Mouse (Mus musculus): Measurements from ENCODE around the gene Sh3tc1. TPM values are rescaled to one million over a fixed set of nuclear protein-coding genes. Genes with fewer than 3 reads are reported as not detected.

The Sh3tc1 gene
- polyA plus RNA-seq, 1 experiment from 2014 or later: 2.6 TPM

GRCm38 (mm10) chr5:35719343-35719742 lies 20.4 kb downstream of the Sh3tc1 start:
- H3K4me2 ChIP-seq (ENCODE audit: low read length): no peak overlapping the region
- no peak overlapping the region for H3K9ac ChIP-seq (ENCODE audit: low read depth, low read length)
- H3K27ac ChIP-seq (ENCODE audit: low read depth, low read length): no peak overlapping the region
- H3K9me3 ChIP-seq (ENCODE audit: control insufficient read depth, low read length): no peaks in the 10 kb centered on the region
- no peaks in the 10 kb centered on the region for H3K4me1 ChIP-seq (ENCODE audit: control insufficient read depth, insufficient read depth, low read depth, low read length)
- H3K36me3 ChIP-seq (ENCODE audit: control insufficient read depth, insufficient read depth, low read length): no peaks in the 10 kb centered on the region
- no peaks in the 10 kb centered on the region for H3K27me3 ChIP-seq (replicated peaks; ENCODE audit: control insufficient read depth, insufficient read depth, low read length)
- no peak for ATAC-seq
- H3K4me3 ChIP-seq (ENCODE audit: low read length): no peak overlapping the region

- WGBS: 82% methylated on average over 11 of the region's 11 CpGs
- Histone ChIP-seq H3K4me3 (ENCODE audit: low read length) (no peak overlapping the region), H3K4me2 (ENCODE audit: low read length) (no peak overlapping the region), H3K27ac (ENCODE audit: low read depth, low read length) (no peak overlapping the region), H3K9ac (ENCODE audit: low read depth, low read length) (no peak overlapping the region), H3K27me3 (replicated peaks; ENCODE audit: control insufficient read depth, insufficient read depth, low read length) (no peaks in the 10 kb centered on the region), H3K9me3 (ENCODE audit: control insufficient read depth, low read length) (no peaks in the 10 kb centered on the region), H3K4me1 (ENCODE audit: control insufficient read depth, insufficient read depth, low read depth, low read length) (no peaks in the 10 kb centered on the region), H3K36me3 (ENCODE audit: control insufficient read depth, insufficient read depth, low read length) (no peaks in the 10 kb centered on the region)
- no peak for ATAC-seq
These were observed 21.0 kb downstream of the Sh3tc1 start for GRCm38 (mm10) chr5:35718817-35719216.

- H3K4me1 ChIP-seq (ENCODE audit: control insufficient read depth, insufficient read depth, low read depth, low read length): no peaks in the 10 kb centered on the region
- 55% methylated on average over 4 of the region's 4 CpGs for WGBS
- no peak for ATAC-seq
- no peak overlapping the region for H3K9ac ChIP-seq (ENCODE audit: low read depth, low read length)
- H3K27me3 ChIP-seq (replicated peaks; ENCODE audit: control insufficient read depth, insufficient read depth, low read length): no peaks in the 10 kb centered on the region
- no peak overlapping the region for H3K4me3 ChIP-seq (ENCODE audit: low read length)
- H3K9me3 ChIP-seq (ENCODE audit: control insufficient read depth, low read length): no peaks in the 10 kb centered on the region
- no peak overlapping the region for H3K27ac ChIP-seq (ENCODE audit: low read depth, low read length)
- no peak overlapping the region for H3K4me2 ChIP-seq (ENCODE audit: low read length)
- H3K36me3 ChIP-seq (ENCODE audit: control insufficient read depth, insufficient read depth, low read length): no peaks in the 10 kb centered on the region
These were observed 21.8 kb downstream of the Sh3tc1 start for GRCm38 (mm10) chr5:35717946-35718345.

GRCm38 (mm10) chr5:35717455-35717854 lies 22.3 kb downstream of the Sh3tc1 start:
- H3K27me3 ChIP-seq (replicated peaks; ENCODE audit: control insufficient read depth, insufficient read depth, low read length): no peaks in the 10 kb centered on the region
- no peaks in the 10 kb centered on the region for H3K9me3 ChIP-seq (ENCODE audit: control insufficient read depth, low read length)

GRCm38 (mm10) chr5:35713649-35714354 lies 26.0 kb downstream of the Sh3tc1 start:
- Histone ChIP-seq H3K9ac (ENCODE audit: low read depth, low read length) (no peak overlapping the region; the same call in 1 of the 2 replicates), H3K27me3 (replicated peaks; ENCODE audit: control insufficient read depth, insufficient read depth, low read length) (no peaks in the 10 kb centered on the region), H3K4me2 (ENCODE audit: low read length) (no peak overlapping the region), H3K9me3 (ENCODE audit: control insufficient read depth, low read length) (no peaks in the 10 kb centered on the region), H3K4me3 (ENCODE audit: low read length) (no peak overlapping the region), H3K27ac (ENCODE audit: low read depth, low read length) (no peak overlapping the region), H3K36me3 (ENCODE audit: control insufficient read depth, insufficient read depth, low read length) (no peaks in the 10 kb centered on the region), H3K4me1 (ENCODE audit: control insufficient read depth, insufficient read depth, low read depth, low read length) (peaks cover 4% of the 10 kb centered on the region; the same call in 1 of the 2 replicates)
- 50% methylated on average over 12 of the region's 13 CpGs for WGBS
- ATAC-seq: peak; percentile 95

More at GRCm38 (mm10) chr5:35717455-35717854, 22.3 kb downstream of the Sh3tc1 start:
- no peak overlapping the region for H3K4me3 ChIP-seq (ENCODE audit: low read length)
- no peaks in the 10 kb centered on the region for H3K4me1 ChIP-seq (ENCODE audit: control insufficient read depth, insufficient read depth, low read depth, low read length)
- no peak overlapping the region for H3K4me2 ChIP-seq (ENCODE audit: low read length)
- H3K36me3 ChIP-seq (ENCODE audit: control insufficient read depth, insufficient read depth, low read length): no peaks in the 10 kb centered on the region
- WGBS: 80% methylated on average over 5 of the region's 5 CpGs
- no peak for ATAC-seq
- H3K27ac ChIP-seq (ENCODE audit: low read depth, low read length): no peak overlapping the region
- H3K9ac ChIP-seq (ENCODE audit: low read depth, low read length): no peak overlapping the region

GRCm38 (mm10) chr5:35712517-35712916 lies 27.3 kb downstream of the Sh3tc1 start:
- WGBS: 78% methylated on average over 5 of the region's 5 CpGs
- H3K36me3 ChIP-seq (ENCODE audit: control insufficient read depth, insufficient read depth, low read length): no peaks in the 10 kb centered on the region
- peaks cover 4% of the 10 kb centered on the region; the same call in 1 of the 2 replicates for H3K4me1 ChIP-seq (ENCODE audit: control insufficient read depth, insufficient read depth, low read depth, low read length)
- H3K27ac ChIP-seq (ENCODE audit: low read depth, low read length): no peak overlapping the region
- no peak overlapping the region for H3K4me3 ChIP-seq (ENCODE audit: low read length)
- H3K9me3 ChIP-seq (ENCODE audit: control insufficient read depth, low read length): no peaks in the 10 kb centered on the region
- H3K4me2 ChIP-seq (ENCODE audit: low read length): no peak overlapping the region
- no peaks in the 10 kb centered on the region for H3K27me3 ChIP-seq (replicated peaks; ENCODE audit: control insufficient read depth, insufficient read depth, low read length)
- ATAC-seq: no peak
- no peak overlapping the region for H3K9ac ChIP-seq (ENCODE audit: low read depth, low read length)

- peaks cover 4% of the 10 kb centered on the region; the same call in 1 of the 2 replicates for H3K4me1 ChIP-seq (ENCODE audit: control insufficient read depth, insufficient read depth, low read depth, low read length)
- ATAC-seq: no peak
- H3K4me3 ChIP-seq (ENCODE audit: low read length): no peak overlapping the region
- H3K9me3 ChIP-seq (ENCODE audit: control insufficient read depth, low read length): no peaks in the 10 kb centered on the region
- H3K27ac ChIP-seq (ENCODE audit: low read depth, low read length): no peak overlapping the region
- no peak overlapping the region for H3K4me2 ChIP-seq (ENCODE audit: low read length)
- no peaks in the 10 kb centered on the region for H3K36me3 ChIP-seq (ENCODE audit: control insufficient read depth, insufficient read depth, low read length)
- no peak overlapping the region for H3K9ac ChIP-seq (ENCODE audit: low read depth, low read length)
- WGBS: 53% methylated on average over 3 of the region's 3 CpGs
- H3K27me3 ChIP-seq (replicated peaks; ENCODE audit: control insufficient read depth, insufficient read depth, low read length): no peaks in the 10 kb centered on the region
These were observed 28.9 kb downstream of the Sh3tc1 start for GRCm38 (mm10) chr5:35710931-35711330.

GRCm38 (mm10) chr5:35710481-35710880 lies 29.3 kb downstream of the Sh3tc1 start:
- Histone ChIP-seq H3K4me1 (ENCODE audit: control insufficient read depth, insufficient read depth, low read depth, low read length) (peaks cover 4% of the 10 kb centered on the region; the same call in 1 of the 2 replicates), H3K27me3 (replicated peaks; ENCODE audit: control insufficient read depth, insufficient read depth, low read length) (no peaks in the 10 kb centered on the region), H3K4me3 (ENCODE audit: low read length) (no peak overlapping the region), H3K4me2 (ENCODE audit: low read length) (no peak overlapping the region), H3K9ac (ENCODE audit: low read depth, low read length) (no peak overlapping the region), H3K27ac (ENCODE audit: low read depth, low read length) (no peak overlapping the region), H3K36me3 (ENCODE audit: control insufficient read depth, insufficient read depth, low read length) (no peaks in the 10 kb centered on the region), H3K9me3 (ENCODE audit: control insufficient read depth, low read length) (no peaks in the 10 kb centered on the region)
- WGBS: 68% methylated on average over 3 of the region's 3 CpGs
- ATAC-seq: no peak

GRCm38 (mm10) chr5:35705411-35705810 lies 34.4 kb downstream of the Sh3tc1 start:
- Histone ChIP-seq H3K9ac (ENCODE audit: low read depth, low read length) (no peak overlapping the region), H3K4me2 (ENCODE audit: low read length) (no peak overlapping the region), H3K27ac (ENCODE audit: low read depth, low read length) (no peak overlapping the region), H3K9me3 (ENCODE audit: control insufficient read depth, low read length) (no peaks in the 10 kb centered on the region), H3K4me3 (ENCODE audit: low read length) (no peak overlapping the region), H3K36me3 (ENCODE audit: control insufficient read depth, insufficient read depth, low read length) (no peaks in the 10 kb centered on the region), H3K4me1 (ENCODE audit: control insufficient read depth, insufficient read depth, low read depth, low read length) (peaks cover 4% of the 10 kb centered on the region; the same call in 1 of the 2 replicates), H3K27me3 (replicated peaks; ENCODE audit: control insufficient read depth, insufficient read depth, low read length) (no peaks in the 10 kb centered on the region)
- WGBS: 89% methylated on average over 3 of the region's 3 CpGs
- no peak for ATAC-seq
